Mouse (Mus musculus) spleen, adult 2 months (tissue): Measurements from ENCODE around the gene Cmtm1. TPM values are rescaled to one million over a fixed set of nuclear protein-coding genes. Genes with fewer than 3 reads are reported as not detected.
"Not testable (repeated sequence)": the region's sequence is repeated elsewhere in the genome, so short reads cannot be mapped to it uniquely, and the experiment has no call there.

Experiments used
- DNase-seq, 2 experiments: peaks; one replicate each; pipeline versions ENCODE4 v3.0.0 to v3.0.0-alpha.2; 2012 to 2021; ENCODE audit warnings: low spot score in 2 of 2, low read depth in 1 of 2
- H3K27ac ChIP-seq: fragments of 200-500 bp; 2 replicates; pipeline ENCODE4 v1.5.1; 2012; ENCODE audit warnings: low read length, inconsistent platforms; ENCODE audit not compliant: insufficient read depth
- H3K27me3 ChIP-seq: fragments of 200-500 bp; 2 replicates; pipeline ENCODE4 v1.6.1; 2012; ENCODE audit warnings: mild to moderate bottlenecking, moderate library complexity, low read length, inconsistent platforms; ENCODE audit not compliant: control insufficient read depth, insufficient read depth
- H3K36me3 ChIP-seq: fragments of 200-500 bp; 2 replicates; pipeline ENCODE4 v1.6.1; 2012; ENCODE audit warnings: mild to moderate bottlenecking, low read length, inconsistent platforms; ENCODE audit not compliant: control insufficient read depth, insufficient read depth
- H3K4me1 ChIP-seq: fragments of 200-500 bp; 2 replicates; pipeline ENCODE4 v1.6.1; 2011; ENCODE audit warnings: inconsistent platforms; ENCODE audit not compliant: control insufficient read depth, insufficient read depth, insufficient read length
- H3K4me3 ChIP-seq: fragments of 200-500 bp; 2 replicates; pipeline ENCODE4 v1.5.1; 2011; ENCODE audit warnings: mild to moderate bottlenecking, inconsistent platforms; ENCODE audit not compliant: insufficient read depth, insufficient read length; ENCODE audit errors: extremely low read depth
- CTCF ChIP-seq: fragments of 200-500 bp; IDR thresholded peaks from 2 replicates; pipeline ENCODE4 v1.5.1; 2011; ENCODE audit warnings: mild to moderate bottlenecking, inconsistent platforms; ENCODE audit not compliant: insufficient read depth, insufficient read length, insufficient replicate concordance; ENCODE audit errors: extremely low read depth
- POLR2A ChIP-seq: fragments of 200-500 bp; IDR thresholded peaks from 2 replicates; pipeline ENCODE4 v1.6.1; 2011; ENCODE audit warnings: low read depth, low read length, inconsistent platforms
- WGBS: fragments of 180-500 bp; shearing (Covaris S2); methylation state at CpG from one replicate; pipeline ENCODE4 v1.1.7; 2018; 5-methylcytosine and 5-hydroxymethylcytosine counted together
- polyA plus RNA-seq: library from polyadenylated mRNA; depleted of rRNA; stranded (reverse); fragments of >200 nt; gene quantifications from 2 replicates; pipeline ENCODE4 v1.2.3, GENCODE M21; 2012; rRNA removed

Gene Cmtm1
- polyA plus RNA-seq, result not detected in 2 replicates

DNA sequence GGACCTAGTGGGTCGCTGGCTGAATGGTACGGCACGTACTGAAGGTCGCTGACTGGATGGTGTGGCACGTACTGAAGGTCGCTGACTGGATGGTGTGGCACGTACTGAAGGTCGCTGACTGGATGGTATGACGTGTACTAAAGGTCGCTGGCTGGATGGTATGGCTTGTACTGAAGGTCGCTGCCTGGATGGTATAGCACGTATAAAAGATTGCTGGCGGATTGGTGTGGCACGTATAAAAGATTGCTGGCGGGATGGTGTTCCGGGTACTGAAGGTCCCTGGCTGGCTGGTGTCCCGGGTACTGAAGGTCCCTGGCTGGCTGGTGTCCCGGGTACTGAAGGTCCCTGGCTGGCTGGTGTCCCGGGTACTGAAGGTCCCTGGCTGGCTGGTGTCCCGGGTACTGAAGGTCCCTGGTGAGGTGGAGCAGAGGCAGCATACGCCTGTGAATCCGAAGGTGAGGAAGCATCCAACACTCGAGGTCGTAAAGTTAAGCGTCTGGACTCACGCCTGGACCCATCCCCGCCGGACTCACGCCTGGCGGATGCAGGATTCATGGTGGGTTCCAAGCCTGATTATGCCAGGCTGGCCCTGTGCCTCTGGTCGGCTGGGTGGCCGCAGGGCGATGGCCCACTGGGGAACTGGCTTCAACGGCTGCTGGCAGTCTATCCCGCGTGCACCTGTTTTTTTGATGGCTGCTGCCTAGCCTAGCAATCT, at the start of gene Cmtm1, which contains the start of gene Gm45711:
Gene Cmtm1 (minus strand): TSS at position 705 of the 715 bp plus-strand sequence.
Gene Gm45711 (minus strand): TSS at position 641 of the 715 bp plus-strand sequence.
- DNase-seq, H3K27me3 ChIP-seq, H3K36me3 ChIP-seq, H3K4me1 ChIP-seq, H3K4me3 ChIP-seq, H3K27ac ChIP-seq: not testable (repeated sequence)
- WGBS, result 90% methylated on average over 36 of the region's 36 CpGs

DNA sequence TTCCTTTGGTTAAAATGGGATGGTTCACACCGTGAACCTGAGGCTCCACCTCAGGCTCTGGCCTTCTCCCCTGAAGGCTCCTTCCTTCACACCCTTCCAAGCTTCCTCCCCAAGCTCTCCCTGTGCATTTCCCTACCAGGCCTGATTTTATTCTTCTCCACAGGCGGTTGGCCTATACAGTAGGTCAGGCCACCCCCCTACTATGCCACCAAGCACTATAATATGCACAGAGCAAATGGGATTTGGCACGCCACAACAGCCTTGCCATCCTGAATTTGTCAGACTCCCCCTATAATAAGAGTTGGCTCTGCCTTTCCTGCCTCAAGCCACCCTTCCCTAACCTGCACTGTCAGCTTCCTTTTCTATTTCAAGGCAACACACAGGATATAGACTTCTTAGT, 48.7 kb upstream of the Cmtm1 start:
- Histone ChIP-seq H3K36me3 (no peaks in the 10 kb centered on the region), H3K4me3 (no peak overlapping the region), H3K27ac (no peak overlapping the region), H3K27me3 (no peaks in the 10 kb centered on the region), H3K4me1 (no peaks in the 10 kb centered on the region)
- WGBS, result 85% methylated on average over 3 of the region's 3 CpGs
- DNase-seq, result no peak
- TF ChIP-seq CTCF, result no peak
- TF ChIP-seq POLR2A, result no peak

GRCm38 (mm10) chr8:104354504-104354903, 44.6 kb upstream of the Cmtm1 start:
- no peaks in the 10 kb centered on the region for H3K27me3 ChIP-seq
- TF ChIP-seq POLR2A, result no peak
- TF ChIP-seq CTCF, result no peak
- no peaks in the 10 kb centered on the region for H3K4me1 ChIP-seq
- no peak overlapping the region for H3K4me3 ChIP-seq
- no peak for DNase-seq
- 95% methylated on average over 10 of the region's 10 CpGs for WGBS
- no peak overlapping the region for H3K27ac ChIP-seq
- H3K36me3 ChIP-seq, result no peaks in the 10 kb centered on the region

GRCm38 (mm10) chr8:104353186-104353585, 43.2 kb upstream of the Cmtm1 start:
- H3K4me3 ChIP-seq, result no peak overlapping the region
- H3K4me1 ChIP-seq, result no peaks in the 10 kb centered on the region
- no peak for DNase-seq
- no peak overlapping the region for H3K27ac ChIP-seq
- no peaks in the 10 kb centered on the region for H3K27me3 ChIP-seq
- 56% methylated on average over 5 of the region's 5 CpGs for WGBS
- TF ChIP-seq POLR2A, result no peak
- no peak for TF ChIP-seq CTCF
- no peaks in the 10 kb centered on the region for H3K36me3 ChIP-seq

DNA sequence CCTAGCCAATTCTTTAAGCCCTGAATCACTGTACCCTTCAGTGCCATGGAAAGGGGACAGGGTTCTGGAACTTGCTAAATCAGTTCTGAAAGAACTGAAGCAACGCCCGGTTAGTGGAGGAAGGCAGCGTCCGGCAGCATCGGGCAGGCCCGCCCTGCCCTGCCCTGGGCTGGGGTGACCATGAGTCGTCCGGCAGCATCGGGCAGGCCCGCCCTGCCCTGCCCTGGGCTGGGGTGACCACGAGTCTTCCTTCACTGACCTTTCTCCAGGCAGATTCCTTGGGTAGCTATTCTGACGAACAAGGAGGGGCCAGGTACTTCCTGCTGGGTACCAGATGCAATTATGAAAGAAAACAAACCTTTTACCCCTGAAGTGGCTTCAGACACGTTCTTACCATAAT, 40.1 kb upstream of the Cmtm1 start:
- Histone ChIP-seq H3K36me3 (peaks cover 4% of the 10 kb centered on the region; the same call in 1 of the 2 replicates), H3K4me1 (no peaks in the 10 kb centered on the region), H3K4me3 (no peak overlapping the region), H3K27ac (no peak overlapping the region), H3K27me3 (no peaks in the 10 kb centered on the region)
- TF ChIP-seq POLR2A (no peak), CTCF (no peak)
- WGBS, result 83% methylated on average over 13 of the region's 13 CpGs
- no peak for DNase-seq

- no peak for TF ChIP-seq POLR2A
- no peak for TF ChIP-seq CTCF
- Histone ChIP-seq H3K36me3 (peaks cover 4% of the 10 kb centered on the region; the same call in 1 of the 2 replicates), H3K4me3 (no peak overlapping the region), H3K27me3 (no peaks in the 10 kb centered on the region), H3K4me1 (no peaks in the 10 kb centered on the region), H3K27ac (no peak overlapping the region)
- WGBS, result 91% methylated on average over 5 of the region's 5 CpGs
- DNase-seq, result no peak
Observed at GRCm38 (mm10) chr8:104348971-104349370, 39.0 kb upstream of the Cmtm1 start.

DNA sequence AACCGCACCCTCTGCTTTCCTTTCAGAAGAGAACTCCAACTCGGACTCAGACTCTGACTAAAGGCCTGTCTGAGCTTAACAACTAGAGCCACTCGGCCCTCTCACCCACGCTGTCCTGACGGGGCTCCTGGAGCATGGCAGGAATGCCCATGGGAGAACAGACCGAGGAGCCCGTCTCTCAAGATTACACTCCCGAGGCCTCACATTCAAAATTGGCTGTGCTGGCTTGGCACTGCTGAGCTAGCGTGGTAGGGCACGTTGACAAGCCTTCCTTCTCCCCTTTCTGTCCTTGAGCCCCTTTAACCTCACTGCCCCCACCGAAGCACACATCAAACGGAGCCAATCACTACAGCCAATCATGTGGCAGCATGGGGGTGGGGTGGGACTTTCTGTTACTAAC, 36.8 kb upstream of the Cmtm1 start:
- H3K36me3 ChIP-seq, result peaks cover 4% of the 10 kb centered on the region; the same call in 1 of the 2 replicates
- H3K4me3 ChIP-seq, result no peak overlapping the region
- TF ChIP-seq POLR2A, result no peak
- no peak for TF ChIP-seq CTCF
- WGBS, result 89% methylated on average over 12 of the region's 12 CpGs
- no peaks in the 10 kb centered on the region for H3K4me1 ChIP-seq
- H3K27ac ChIP-seq, result no peak overlapping the region
- no peaks in the 10 kb centered on the region for H3K27me3 ChIP-seq
- DNase-seq, result no peak
